Mouse (Mus musculus) mouse embryonic stem cell (cell line): Measurements from ENCODE around the gene Spink2.

Experiments used
- in situ Hi-C, 2 experiments: fragments of 300-500 bp; cut with MboI; formaldehyde crosslinking; loops; 1 replicate in 1 of 2; 3 replicates in 1 of 2; pipeline ENCODE4 v1.14.3; 2019 to 2020; ENCODE audit warnings: low sequenced_read_pairs in 2 of 2, low pct_unique_long_range_greater_than_20kb in 1 of 2, mixed read lengths in 1 of 2; ENCODE audit not compliant: unreplicated experiment in 1 of 2

Spink2 gene

DNA sequence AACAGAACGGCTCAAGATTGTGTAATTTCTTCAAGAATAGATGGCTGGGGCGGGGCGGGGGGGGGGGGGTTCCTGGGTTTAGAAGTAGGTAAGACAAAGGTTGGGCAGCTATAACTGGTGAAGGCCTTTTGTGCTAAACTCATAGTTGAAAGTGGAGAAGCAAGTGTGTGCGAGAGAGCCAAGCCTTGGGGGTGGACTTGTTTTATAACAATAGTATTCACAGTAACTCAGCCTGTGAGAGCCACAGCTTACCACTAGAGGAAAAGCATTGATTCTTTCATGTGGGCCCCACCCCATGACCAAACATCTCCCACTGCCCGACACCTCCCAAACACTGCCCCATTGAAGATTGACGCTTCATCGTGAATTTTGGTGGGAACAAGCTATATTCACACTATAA lies 47.7 kb downstream of the Spink2 start:
- in situ Hi-C loops = no loop called here

GRCm38 (mm10) chr5:77162566-77162965 lies 48.7 kb downstream of the Spink2 start:
- in situ Hi-C loops = no loop called here

GRCm38 (mm10) chr5:77157777-77158540 lies 53.3 kb downstream of the Spink2 start:
- in situ Hi-C loops = no loop called here

DNA sequence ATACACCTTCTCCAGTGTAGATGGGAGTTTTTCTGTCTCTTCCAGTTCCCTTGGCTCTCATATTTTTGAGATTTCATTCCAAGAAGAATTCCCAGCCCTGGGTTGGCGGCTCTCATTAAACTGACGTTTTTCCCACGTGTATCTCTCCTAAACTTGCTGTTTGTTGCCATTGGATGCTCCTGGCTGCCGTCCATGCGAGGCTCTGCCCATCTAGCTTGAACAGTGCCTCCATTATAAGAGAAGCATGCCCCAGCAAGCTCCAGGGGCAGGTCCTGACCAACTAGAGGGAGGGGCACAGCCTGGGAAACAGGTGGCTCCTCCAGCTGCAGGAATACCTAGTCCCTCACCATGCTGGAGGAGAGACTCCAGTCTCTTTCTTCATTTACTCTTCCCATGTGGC lies 54.3 kb downstream of the Spink2 start:
- in situ Hi-C loops = no loop called here

DNA sequence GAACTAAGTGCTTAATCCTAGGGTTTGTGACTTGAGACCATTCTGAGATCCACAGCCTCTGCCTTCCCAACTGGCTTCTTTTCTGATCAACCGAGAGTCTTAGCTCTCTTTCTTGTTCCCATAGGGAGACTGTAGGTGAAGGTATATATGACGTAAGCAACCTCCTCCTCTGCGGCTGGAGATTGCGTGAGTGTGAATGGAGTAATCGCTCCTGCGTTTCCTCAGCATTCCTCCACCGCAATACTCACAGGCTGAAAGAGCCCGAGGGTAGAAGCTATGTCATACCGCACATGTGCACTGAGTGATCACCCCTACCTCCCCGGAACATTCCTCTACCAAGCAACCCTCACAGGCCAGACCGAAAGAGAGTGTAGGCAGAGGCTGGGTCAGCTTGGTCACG lies 55.7 kb downstream of the Spink2 start:
- in situ Hi-C loops = no loop called here
